Mouse (Mus musculus) olfactory bulb, adult 2 months (tissue): ENCODE data around the gene Ssu2.

ENCODE experiments used
- CTCF ChIP-seq: fragments of 200-500 bp; IDR thresholded peaks from 2 replicates; pipeline ENCODE4 v1.5.1; 2012; ENCODE audit warnings: low read depth, mild to moderate bottlenecking, low read length, moderate library complexity; ENCODE audit not compliant: insufficient read depth
- POLR2A ChIP-seq: fragments of 200-500 bp; IDR thresholded peaks from 2 replicates; pipeline ENCODE4 v1.6.1; 2012; ENCODE audit warnings: mild to moderate bottlenecking, low read depth, low read length, moderate library complexity; ENCODE audit not compliant: insufficient read depth

DNA sequence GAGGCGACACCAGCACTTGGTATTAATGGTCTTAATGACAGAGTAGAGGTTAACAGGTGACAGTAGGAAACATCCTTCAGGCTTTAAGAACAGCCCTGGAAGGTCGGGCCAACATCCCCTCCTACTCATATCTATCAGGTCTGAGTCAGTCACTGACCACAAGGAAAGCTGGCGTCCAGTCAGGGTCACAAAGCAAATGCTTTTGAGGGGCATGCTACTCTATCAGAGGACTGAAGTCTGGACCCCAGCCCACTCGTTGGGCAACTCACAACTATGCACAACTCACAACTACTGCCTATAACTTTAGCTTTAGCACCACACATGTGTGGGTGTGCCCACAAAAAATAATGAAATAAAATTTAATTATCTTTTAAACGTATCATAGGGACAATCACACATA lies 16.3 kb upstream of the Ssu2 start:
- TF ChIP-seq POLR2A, result no peak
- no peak for TF ChIP-seq CTCF
